Mouse (Mus musculus): Measurements from ENCODE around the gene 1700017B05Rik. TPM values are rescaled to one million over a fixed set of nuclear protein-coding genes. Genes with fewer than 3 reads are reported as not detected.

1700017B05Rik gene
- polyA plus RNA-seq, 1 experiment from 2014 or later: 30.0 TPM

GRCm38 (mm10) chr9:57272902-57273804 is 10.7 kb upstream of the 1700017B05Rik start:
- peak; percentile 51 for DNase-seq (ENCODE audit: low spot score)

DNA sequence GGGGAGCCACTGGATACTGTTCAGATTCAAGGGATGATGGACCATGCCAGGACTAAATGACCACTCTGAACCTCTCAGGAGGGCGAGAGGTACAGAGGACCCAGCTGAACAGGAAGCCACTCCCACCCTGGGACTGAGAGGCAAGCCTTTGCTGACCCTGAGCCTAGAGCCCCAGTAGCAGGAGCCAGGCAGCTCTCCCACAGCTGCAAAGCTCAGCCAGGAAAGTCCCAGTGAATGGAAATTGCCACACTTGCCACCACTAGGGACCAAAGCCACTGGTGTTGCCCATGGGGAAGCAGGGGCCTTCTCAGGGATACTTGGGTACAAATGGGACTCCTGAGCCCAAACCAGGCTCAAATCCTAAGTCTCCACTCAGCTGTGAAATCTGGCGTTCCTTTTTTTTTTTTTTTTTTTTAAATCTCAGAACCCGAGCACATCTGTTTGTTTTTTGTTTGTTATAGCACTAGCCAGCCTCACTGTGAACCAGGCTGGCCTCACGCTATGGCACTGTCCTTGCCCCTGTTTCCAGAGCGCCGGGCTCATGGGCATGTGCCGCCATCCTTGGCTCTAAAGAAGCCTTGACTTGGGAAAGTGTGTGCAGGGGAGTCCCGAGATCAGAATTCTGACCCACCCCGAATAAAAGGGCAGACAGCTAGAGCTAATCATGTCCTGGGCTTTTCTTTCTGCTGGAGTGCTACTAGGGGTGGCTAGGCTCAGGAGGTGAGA is 9.6 kb upstream of the 1700017B05Rik start:
- no peak for DNase-seq (ENCODE audit: low spot score)

DNA sequence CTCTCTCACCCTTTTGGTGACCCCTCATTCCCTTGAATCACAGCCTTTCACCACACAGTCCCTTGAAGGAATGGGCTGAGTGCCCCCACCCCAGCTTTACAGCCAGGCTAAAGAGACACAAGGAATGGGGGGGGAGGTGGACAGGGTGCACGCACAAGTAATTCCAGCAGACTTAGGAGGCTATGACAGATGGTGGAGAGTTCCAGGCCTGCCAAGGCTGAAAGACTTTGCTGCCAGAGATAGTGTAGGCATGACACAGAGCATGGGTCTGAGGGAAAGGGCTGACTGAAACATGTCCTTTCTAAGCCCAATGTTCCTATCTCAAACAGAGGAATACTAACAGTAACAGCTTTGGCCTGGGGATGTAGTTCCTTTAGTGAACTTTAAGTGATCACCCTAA is 8.7 kb upstream of the 1700017B05Rik start:
- DNase-seq (ENCODE audit: low spot score): no peak

GRCm38 (mm10) chr9:57270399-57270798 is 8.0 kb upstream of the 1700017B05Rik start:
- DNase-seq (ENCODE audit: low spot score): no peak

GRCm38 (mm10) chr9:57269384-57269783 is 7.0 kb upstream of the 1700017B05Rik start:
- no peak for DNase-seq (ENCODE audit: low spot score)

- DNase-seq (ENCODE audit: low spot score): no peak
Observed at GRCm38 (mm10) chr9:57268575-57268974, 6.2 kb upstream of the 1700017B05Rik start.

- DNase-seq (ENCODE audit: low spot score): no peak
Observed at GRCm38 (mm10) chr9:57268078-57268477, 5.7 kb upstream of the 1700017B05Rik start.

DNA sequence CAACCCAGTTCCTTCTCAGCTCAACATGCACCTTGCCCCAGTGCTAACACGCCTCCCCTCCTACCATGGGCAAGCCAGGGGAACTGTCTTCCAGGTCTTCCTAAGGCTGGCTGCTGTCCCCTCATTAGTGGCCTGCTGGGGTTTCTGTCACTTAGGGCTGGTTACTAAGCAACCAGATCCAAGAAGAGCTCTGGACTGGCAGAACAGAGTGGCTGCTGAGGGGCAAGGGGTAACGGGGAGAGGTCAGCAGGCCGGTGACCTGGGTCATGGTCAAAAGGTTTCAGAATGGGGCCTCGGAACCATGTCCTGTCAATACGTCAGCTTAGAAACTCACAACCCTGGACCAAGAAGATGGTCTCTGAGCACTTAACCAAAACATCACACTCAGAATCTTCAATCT is 5.0 kb upstream of the 1700017B05Rik start:
- no peak for DNase-seq (ENCODE audit: low spot score)

GRCm38 (mm10) chr9:57265125-57265524 is 2.7 kb upstream of the 1700017B05Rik start:
- no peak for DNase-seq (ENCODE audit: low spot score)

DNA sequence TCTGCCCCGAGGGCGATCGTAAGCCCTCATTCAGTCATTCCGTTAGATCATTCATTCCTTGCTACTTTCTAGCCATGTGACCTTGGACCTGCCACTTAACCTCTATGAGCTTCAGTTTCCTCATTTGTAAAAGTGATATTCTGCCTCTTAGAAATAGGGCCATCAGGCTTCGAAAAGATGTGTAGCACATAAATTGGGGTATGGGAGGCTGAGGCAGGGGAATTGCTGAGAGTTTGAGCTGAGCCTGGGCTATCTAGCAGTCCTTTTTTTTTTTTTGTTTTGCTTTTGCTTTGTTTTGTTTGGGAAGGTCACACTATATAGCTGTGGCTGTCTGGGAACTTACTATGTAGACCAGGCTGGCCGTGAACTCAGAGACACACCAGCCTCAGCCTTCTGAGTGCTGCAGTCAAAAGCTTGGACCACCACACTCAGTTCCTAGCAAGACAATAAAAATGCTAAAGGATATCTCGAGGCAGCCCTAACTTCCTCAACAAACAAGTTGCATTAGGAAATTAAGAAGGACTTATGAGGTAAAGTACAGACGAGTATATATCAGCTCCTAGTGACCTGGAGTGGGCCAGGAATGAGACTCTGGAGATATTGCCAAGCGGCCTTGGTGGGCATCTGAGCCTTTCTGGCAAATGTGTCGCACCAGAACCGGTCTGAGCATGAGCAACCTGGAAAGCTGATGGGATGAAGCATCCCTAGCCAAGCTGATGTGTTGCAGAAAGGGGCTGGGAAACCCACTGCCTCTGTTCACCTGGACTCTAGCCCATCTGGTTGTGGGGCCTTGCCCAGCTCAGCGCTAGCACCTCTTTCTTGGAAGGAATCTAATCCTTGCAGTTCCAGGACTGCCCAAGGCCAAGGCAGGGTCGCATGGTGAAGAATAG is 628 bp upstream of the 1700017B05Rik start:
- no peak for DNase-seq (ENCODE audit: low spot score)

- peak; percentile 78 for DNase-seq (ENCODE audit: low spot score)
Observed at GRCm38 (mm10) chr9:57261516-57261912, 898 bp downstream of the 1700017B05Rik start.

DNA sequence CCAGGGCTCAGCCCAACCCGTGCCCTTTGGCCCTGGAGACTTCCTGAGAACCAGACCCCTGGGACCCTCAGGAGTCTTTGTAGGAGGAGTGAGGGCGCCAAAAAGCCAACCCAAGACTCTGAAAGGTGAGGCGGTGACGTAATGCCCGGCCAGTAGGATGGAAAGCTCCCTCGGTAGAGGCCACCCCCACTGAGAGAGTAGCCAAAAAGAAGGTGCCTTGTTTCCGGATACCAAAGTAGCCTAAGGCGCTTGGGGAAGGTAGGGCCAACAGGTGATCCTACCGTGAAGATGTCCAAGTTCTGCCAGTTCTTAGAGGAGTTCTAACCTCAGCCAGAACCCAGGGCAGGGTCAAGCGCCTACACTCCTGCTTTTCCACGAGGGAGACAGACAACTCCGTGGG is 1.5 kb downstream of the 1700017B05Rik start:
- peak; percentile 46 for DNase-seq (ENCODE audit: low spot score)

GRCm38 (mm10) chr9:57259736-57260135 is 2.7 kb downstream of the 1700017B05Rik start:
- DNase-seq (ENCODE audit: low spot score): peak; percentile 89

DNA sequence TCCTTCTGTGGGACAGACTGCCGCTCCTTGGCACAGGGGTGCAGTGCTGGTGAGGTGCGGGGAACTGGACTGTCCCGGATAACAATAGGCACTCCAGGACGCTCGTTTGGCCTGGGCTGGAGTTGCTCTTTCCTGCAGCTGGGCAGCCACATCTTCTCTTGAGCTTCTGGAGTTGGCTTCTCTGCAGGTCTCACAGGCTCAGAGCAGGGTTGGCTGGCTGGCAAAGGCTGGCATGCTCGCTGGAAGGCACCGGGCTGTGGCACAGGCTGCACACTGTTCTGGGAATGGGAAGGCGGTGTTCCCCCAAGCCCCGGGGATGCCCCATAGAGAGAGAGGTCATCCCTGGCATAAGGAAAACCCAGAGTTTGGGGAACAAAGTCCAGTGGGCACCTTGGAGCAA is 4.8 kb downstream of the 1700017B05Rik start:
- no peak for DNase-seq (ENCODE audit: low spot score)

DNA sequence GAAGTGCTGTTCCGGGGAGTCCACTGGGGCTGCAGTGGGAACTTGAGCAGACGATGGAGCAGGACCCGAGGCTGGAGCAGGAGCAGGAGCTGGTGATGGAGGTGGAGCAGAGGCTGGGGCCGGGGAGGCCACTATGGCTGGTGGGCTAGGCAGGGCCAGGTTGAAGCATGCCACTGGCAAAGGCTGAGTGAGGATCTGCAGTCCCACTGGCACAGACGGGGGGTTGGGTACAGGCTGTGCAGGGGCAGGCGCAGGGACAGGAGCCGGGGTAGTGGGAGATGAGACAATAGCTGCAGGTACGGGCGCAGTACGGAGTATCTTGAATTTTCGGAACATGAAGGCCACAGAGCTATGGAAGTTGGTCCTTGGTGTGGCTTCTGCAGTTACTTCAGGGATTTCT is 5.6 kb downstream of the 1700017B05Rik start:
- no peak for DNase-seq (ENCODE audit: low spot score)

DNA sequence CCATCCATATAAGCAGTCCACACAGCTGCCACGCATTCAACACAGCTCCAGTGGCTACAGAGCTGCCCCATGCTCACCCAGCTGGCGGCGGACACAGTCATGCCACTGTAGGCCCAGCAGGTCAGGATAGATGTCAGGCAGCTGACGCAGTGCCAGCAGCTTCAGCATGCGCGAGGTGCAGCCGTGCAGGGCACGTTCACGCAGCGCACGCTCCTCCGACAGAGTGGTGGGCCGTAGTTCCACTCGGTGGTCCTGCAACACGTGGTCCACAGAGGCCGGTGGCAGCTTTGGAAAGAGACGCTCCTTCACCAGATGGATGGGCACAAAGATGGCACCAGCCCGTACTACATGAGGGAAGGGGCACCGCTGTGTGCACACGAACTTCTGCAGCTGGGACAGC is 6.1 kb downstream of the 1700017B05Rik start:
- DNase-seq (ENCODE audit: low spot score): no peak

- no peak for DNase-seq (ENCODE audit: low spot score)
Observed at GRCm38 (mm10) chr9:57254823-57255495, 7.5 kb downstream of the 1700017B05Rik start.

DNA sequence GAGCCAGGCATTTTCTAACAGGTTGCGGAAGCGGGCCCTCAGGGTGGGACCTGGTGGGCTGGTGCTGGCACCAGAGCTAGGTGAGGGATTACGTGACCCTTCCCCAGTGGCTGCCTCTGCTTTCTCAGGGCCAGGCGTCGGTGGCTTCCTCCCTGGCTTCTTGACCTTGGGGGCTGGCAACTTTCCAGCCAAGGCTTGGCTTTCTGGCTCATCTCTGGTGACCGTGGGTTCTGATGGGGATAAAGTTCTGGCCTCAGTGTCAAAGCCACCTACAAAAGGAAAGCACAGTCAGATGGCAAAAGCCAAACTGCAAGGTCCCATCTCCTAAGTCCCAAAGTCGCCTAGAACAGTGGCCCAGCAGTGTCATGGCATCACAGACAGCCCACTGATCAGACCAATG is 8.4 kb downstream of the 1700017B05Rik start:
- no peak for DNase-seq (ENCODE audit: low spot score)

GRCm38 (mm10) chr9:57251139-57251538 is 11.3 kb downstream of the 1700017B05Rik start:
- no peak for DNase-seq (ENCODE audit: low spot score)

DNA sequence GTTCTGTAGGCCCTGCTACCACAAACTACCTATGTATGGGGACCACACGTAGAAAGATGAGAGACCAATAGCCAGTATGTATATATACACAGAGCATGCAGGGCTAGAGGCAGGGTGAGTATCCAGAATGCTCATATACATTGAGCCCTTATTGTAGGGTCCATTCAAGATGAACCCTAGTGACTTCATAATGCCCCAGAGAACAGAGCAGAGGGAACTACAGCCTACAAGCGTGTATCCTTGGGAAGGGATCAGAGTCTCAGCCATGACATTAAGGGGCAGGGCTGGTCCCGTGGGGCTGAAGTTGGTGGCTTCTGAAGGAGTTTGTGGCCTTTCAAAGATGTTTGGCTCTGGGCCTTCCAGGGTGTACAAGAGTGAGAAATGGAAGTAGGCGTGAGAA is 12.4 kb downstream of the 1700017B05Rik start:
- no peak for DNase-seq (ENCODE audit: low spot score)

Measured in thymus, postnatal 0 days (tissue).